Mouse (Mus musculus): ENCODE measurements around the gene Etfb. TPM values are rescaled to one million over a fixed set of nuclear protein-coding genes. Genes with fewer than 3 reads are reported as not detected.

Etfb gene
- total and polyA plus RNA-seq, 3 experiments, result 147 to 201 (median 201) TPM

DNA sequence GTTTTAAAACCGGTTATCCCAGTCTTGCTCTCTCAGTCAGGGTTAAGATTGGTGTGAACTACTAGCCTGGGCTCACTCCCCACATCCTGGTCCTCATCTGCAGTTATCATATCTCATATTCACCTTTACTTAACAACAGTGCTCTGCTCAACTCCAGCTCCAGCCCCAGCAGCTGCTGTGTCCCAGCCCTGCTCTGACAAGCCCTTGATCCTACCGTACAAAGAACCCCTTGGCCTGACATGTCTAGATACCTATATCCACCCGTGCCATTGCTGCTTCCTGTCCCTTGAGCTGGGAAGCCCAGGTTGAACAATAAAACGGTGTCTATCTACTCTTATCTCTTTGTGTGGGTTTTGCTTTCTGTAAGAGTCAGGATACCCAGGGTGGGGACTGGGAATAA, 14.4 kb upstream of the Etfb start:
- Histone ChIP-seq H3K4me1 (ENCODE audit: control insufficient read depth in 1 of 2, insufficient read depth in 2 of 2) (peaks cover 0 to 3% of the 10 kb centered on the region in 2 experiments; a peak in 1 of 4 replicates), H3K27ac (ENCODE audit: insufficient read depth, low read depth) (no peak overlapping the region), H3K79me2 (replicated peaks; ENCODE audit: control insufficient read depth, extremely low read depth, insufficient read depth, poor library complexity, severe bottlenecking) (no peaks in the 10 kb centered on the region), H3K4me3 (replicated peaks in 1 of 3; ENCODE audit: low read depth in 2 of 3, low read length in 2 of 3, poor library complexity in 1 of 3) (no peak overlapping the region), H3K36me3 (replicated peaks in 1 of 2; ENCODE audit: control insufficient read depth in 1 of 2, insufficient read depth in 1 of 2, low read length in 1 of 2) (no peaks in the 10 kb centered on the region), H3K4me2 (ENCODE audit: insufficient read depth, low read depth, poor library complexity, severe bottlenecking) (no peak overlapping the region), H3K9ac (ENCODE audit: insufficient read depth, low read depth) (no peak overlapping the region), H3K27me3 (replicated peaks) (peaks cover 4% of the 10 kb centered on the region), H3K9me3 (replicated peaks; ENCODE audit: low read length) (peaks cover 11% of the 10 kb centered on the region)
- no peak for DNase-seq (ENCODE audit: extremely low read depth)
- no peak for TF ChIP-seq CTCF (conservative IDR thresholded peaks at IDR 0.05 in 1 of 2, IDR thresholded peaks at IDR 0.05 in 1 of 2; ENCODE audit: low read depth in 2 of 2, low read length in 2 of 2)
- no peak for TF ChIP-seq MEF2A (IDR thresholded peaks at IDR 0.05; ENCODE audit: borderline replicate concordance, low read depth, low read length)
- dilution Hi-C loops (cut with MboI; ENCODE audit: extremely low pct_ligation_motif_present, extremely low pct_unique_long_range_greater_than_20kb, low sequenced_read_pairs), result no loop called here
- in situ Hi-C loops (cut with MboI; ENCODE audit: low pct_ligation_motif_present, low pct_unique_long_range_greater_than_20kb, low sequenced_read_pairs), result loop anchor here (10.0 kb wide), 1 partner anchor 75 kb away; the partner anchor contains the start of gene Siglecf

DNA sequence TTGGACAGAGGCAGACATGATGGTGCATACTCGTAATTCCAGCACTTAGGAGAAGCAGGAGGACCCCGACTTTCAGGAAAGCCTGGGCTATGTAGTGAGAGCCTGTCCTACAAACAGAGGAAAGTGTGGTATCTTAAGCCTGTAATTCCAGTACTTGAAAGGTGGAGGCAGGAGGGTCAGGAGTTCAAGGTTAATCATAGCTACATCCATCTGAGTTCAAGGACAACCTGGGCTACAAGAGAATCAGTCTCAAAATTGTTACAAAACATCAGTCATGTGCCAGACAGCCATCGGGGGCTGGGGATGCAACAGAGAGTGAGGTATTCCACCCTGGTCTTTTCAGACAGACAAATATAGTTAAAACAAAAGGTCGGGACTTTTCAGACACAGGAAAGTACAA, 11.0 kb upstream of the Etfb start:
- no peak overlapping the region for H3K4me2 ChIP-seq (ENCODE audit: insufficient read depth, low read depth, poor library complexity, severe bottlenecking)
- H3K79me2 ChIP-seq (replicated peaks; ENCODE audit: control insufficient read depth, extremely low read depth, insufficient read depth, poor library complexity, severe bottlenecking), result no peaks in the 10 kb centered on the region
- no peaks in the 10 kb centered on the region; a peak in 1 of 4 replicates for H3K4me1 ChIP-seq (ENCODE audit: control insufficient read depth in 1 of 2, insufficient read depth in 2 of 2)
- no peak for DNase-seq (ENCODE audit: extremely low read depth)
- in situ Hi-C loops (cut with MboI; ENCODE audit: low pct_ligation_motif_present, low pct_unique_long_range_greater_than_20kb, low sequenced_read_pairs) (no loop called here), dilution Hi-C loops (cut with MboI; ENCODE audit: extremely low pct_ligation_motif_present, extremely low pct_unique_long_range_greater_than_20kb, low sequenced_read_pairs) (no loop called here)
- TF ChIP-seq MEF2A (IDR thresholded peaks at IDR 0.05; ENCODE audit: borderline replicate concordance, low read depth, low read length) (no peak), E2F4 (IDR thresholded peaks at IDR 0.05; ENCODE audit: insufficient replicate concordance, low read depth, low read length) (no peak), GABPA (IDR thresholded peaks at IDR 0.05; ENCODE audit: insufficient replicate concordance, low read depth, low read length) (no peak), MAZ (IDR thresholded peaks at IDR 0.05; ENCODE audit: low read depth, low read length) (no peak), ETS1 (conservative IDR thresholded peaks at IDR 0.05; ENCODE audit: low read depth, low read length) (no peak), ZC3H11A (IDR thresholded peaks at IDR 0.05; ENCODE audit: low read depth, low read length) (no peak), ZNF384 (IDR thresholded peaks at IDR 0.05; ENCODE audit: low read depth, low read length) (no peak), IRF4 (IDR thresholded peaks at IDR 0.05; ENCODE audit: low read depth, low read length) (no peak), USF1 (IDR thresholded peaks at IDR 0.05; ENCODE audit: low read depth, low read length) (no peak), CTCF (conservative IDR thresholded peaks at IDR 0.05 in 1 of 2, IDR thresholded peaks at IDR 0.05 in 1 of 2; ENCODE audit: low read depth in 2 of 2, low read length in 2 of 2) (no peak), ZMIZ1 (IDR thresholded peaks at IDR 0.05; ENCODE audit: low read depth, low read length) (no peak)
- H3K36me3 ChIP-seq (replicated peaks in 1 of 2; ENCODE audit: control insufficient read depth in 1 of 2, insufficient read depth in 1 of 2, low read length in 1 of 2), result no peaks in the 10 kb centered on the region
- no peak overlapping the region for H3K27ac ChIP-seq (ENCODE audit: insufficient read depth, low read depth)
- peaks cover 7% of the 10 kb centered on the region for H3K9me3 ChIP-seq (replicated peaks; ENCODE audit: low read length)
- no peak overlapping the region for H3K4me3 ChIP-seq (replicated peaks in 1 of 3; ENCODE audit: low read depth in 2 of 3, low read length in 2 of 3, poor library complexity in 1 of 3)
- peaks cover 4% of the 10 kb centered on the region for H3K27me3 ChIP-seq (replicated peaks)
- H3K9ac ChIP-seq (ENCODE audit: insufficient read depth, low read depth), result no peak overlapping the region

DNA sequence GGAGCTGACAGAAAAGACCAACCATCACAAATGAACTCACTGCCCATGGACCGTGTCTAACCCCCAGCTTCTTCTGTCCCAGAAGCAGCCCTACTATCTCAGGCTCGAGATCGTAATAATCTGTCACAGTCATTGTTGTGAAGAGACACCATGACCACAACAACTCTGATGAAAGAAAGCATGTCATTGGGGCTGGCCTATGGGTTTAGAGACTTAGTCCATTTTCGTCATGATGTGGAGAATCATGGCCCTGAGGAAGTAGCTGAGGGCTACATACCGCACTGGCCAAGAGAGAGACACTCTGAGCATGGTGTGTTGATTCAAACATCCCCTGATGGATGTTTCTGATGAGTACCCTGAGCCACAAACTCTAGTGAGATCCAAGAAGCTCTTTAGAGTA, 9.2 kb upstream of the Etfb start:
- no peak overlapping the region for H3K9ac ChIP-seq (ENCODE audit: insufficient read depth, low read depth)
- H3K27ac ChIP-seq (ENCODE audit: insufficient read depth, low read depth), result no peak overlapping the region
- in situ Hi-C loops (cut with MboI; ENCODE audit: low pct_ligation_motif_present, low pct_unique_long_range_greater_than_20kb, low sequenced_read_pairs), result no loop called here
- peaks cover 3 to 18% of the 10 kb centered on the region in 2 experiments for H3K4me1 ChIP-seq (ENCODE audit: control insufficient read depth in 1 of 2, insufficient read depth in 2 of 2)
- peaks cover 4% of the 10 kb centered on the region for H3K27me3 ChIP-seq (replicated peaks)
- no peak overlapping the region for H3K4me2 ChIP-seq (ENCODE audit: insufficient read depth, low read depth, poor library complexity, severe bottlenecking)
- TF ChIP-seq TCF12 (IDR thresholded peaks at IDR 0.05; ENCODE audit: low read depth, low read length) (no peak), USF2 (conservative IDR thresholded peaks at IDR 0.05; ENCODE audit: low read depth, low read length) (no peak), USF1 (IDR thresholded peaks at IDR 0.05; ENCODE audit: low read depth, low read length) (no peak), ZNF384 (IDR thresholded peaks at IDR 0.05; ENCODE audit: low read depth, low read length) (no peak), SIN3A (IDR thresholded peaks at IDR 0.05; ENCODE audit: low read length) (no peak), PAX5 (IDR thresholded peaks at IDR 0.05; ENCODE audit: low read length) (no peak), ZC3H11A (IDR thresholded peaks at IDR 0.05; ENCODE audit: low read depth, low read length) (no peak)
- H3K36me3 ChIP-seq (replicated peaks in 1 of 2; ENCODE audit: control insufficient read depth in 1 of 2, insufficient read depth in 1 of 2, low read length in 1 of 2), result no peaks in the 10 kb centered on the region
- H3K79me2 ChIP-seq (replicated peaks; ENCODE audit: control insufficient read depth, extremely low read depth, insufficient read depth, poor library complexity, severe bottlenecking), result no peaks in the 10 kb centered on the region
- dilution Hi-C loops (cut with MboI; ENCODE audit: extremely low pct_ligation_motif_present, extremely low pct_unique_long_range_greater_than_20kb, low sequenced_read_pairs), result no loop called here
- no peak overlapping the region for H3K4me3 ChIP-seq (replicated peaks in 1 of 3; ENCODE audit: low read depth in 2 of 3, low read length in 2 of 3, poor library complexity in 1 of 3)
- peaks cover 7% of the 10 kb centered on the region for H3K9me3 ChIP-seq (replicated peaks; ENCODE audit: low read length)
- no peak for DNase-seq (ENCODE audit: extremely low read depth)

Data from CH12.LX (cell line).